Mouse (Mus musculus) stomach, embryonic 15.5 days (tissue): ENCODE results near the gene Actg1. TPM values are rescaled to one million over a fixed set of nuclear protein-coding genes. Genes with fewer than 3 reads are reported as not detected.
"Not testable (repeated sequence)": the region's sequence is repeated elsewhere in the genome, so short reads cannot be mapped to it uniquely, and the experiment has no call there.

ENCODE experiments used
- ATAC-seq: fragments of 200-750 bp; cut with Nextera tagmentation; 2 replicates; pipeline ENCODE4 v1.8.0; 2017; ENCODE audit warnings: low read depth, moderate number of reproducible peaks, moderate TSS enrichment; ENCODE audit not compliant: insufficient read depth, low FRiP score
- H3K27ac ChIP-seq: fragments of 300-500 bp; sonication (generic); 2 replicates; pipeline ENCODE4 v1.5.1; 2015; ENCODE audit warnings: mild to moderate bottlenecking, inconsistent platforms
- H3K27me3 ChIP-seq: fragments of 300-500 bp; sonication (generic); replicated peaks from 2 replicates; pipeline ENCODE4 v1.6.1; 2015; ENCODE audit warnings: inconsistent platforms
- H3K36me3 ChIP-seq: fragments of 300-500 bp; sonication (generic); 2 replicates; pipeline ENCODE4 v1.6.1; 2015; ENCODE audit warnings: inconsistent platforms
- H3K4me1 ChIP-seq: fragments of 300-500 bp; sonication (generic); 2 replicates; pipeline ENCODE4 v1.6.1; 2015; ENCODE audit warnings: inconsistent platforms
- H3K4me2 ChIP-seq: fragments of 300-500 bp; sonication (generic); 2 replicates; pipeline ENCODE4 v1.6.1; 2015; ENCODE audit warnings: mild to moderate bottlenecking, inconsistent platforms
- H3K4me3 ChIP-seq: fragments of 300-500 bp; sonication (generic); replicated peaks from 2 replicates; pipeline ENCODE4 v1.5.1; 2015; ENCODE audit warnings: inconsistent platforms
- H3K9ac ChIP-seq: fragments of 300-500 bp; sonication (generic); 2 replicates; pipeline ENCODE4 v1.6.1; 2015; ENCODE audit warnings: inconsistent platforms
- H3K9me3 ChIP-seq: fragments of 300-500 bp; sonication (generic); 2 replicates; pipeline ENCODE4 v1.6.1; 2016; ENCODE audit warnings: inconsistent platforms
- WGBS: fragments of 180-500 bp; shearing (Covaris S2); methylation state at CpG from one replicate; pipeline ENCODE4 v1.1.7; 2015; 5-methylcytosine and 5-hydroxymethylcytosine counted together
- polyA plus RNA-seq: library from polyadenylated mRNA; unstranded; fragments of >200 nt; fragmentation: Nextera tagmentation; extraction: Ambion mirVana; gene quantifications from 2 replicates; pipeline ENCODE4 v1.2.1, GENCODE M21; 2015

Gene Actg1
- polyA plus RNA-seq, 1 experiment from 2014 or later = 2,501 TPM

- peaks cover 46% of the 10 kb centered on the region for H3K4me1 ChIP-seq
- no peak for ATAC-seq
- H3K9ac ChIP-seq = peak overlapping the region; percentile 80; the same call in 1 of the 2 replicates
- H3K27ac ChIP-seq = peak overlapping the region; percentile 100
- H3K4me2 ChIP-seq = peak overlapping the region; percentile 79
- WGBS = 13% methylated on average over 11 of the region's 11 CpGs
- H3K36me3 ChIP-seq = no peaks in the 10 kb centered on the region
- H3K27me3 ChIP-seq = no peaks in the 10 kb centered on the region
- no peaks in the 10 kb centered on the region for H3K9me3 ChIP-seq
- peak overlapping the region; percentile 99 for H3K4me3 ChIP-seq
Observed at GRCm38 (mm10) chr11:120350711-120351110, 2.4 kb upstream of the Actg1 start.

GRCm38 (mm10) chr11:120349986-120350702, 1.8 kb upstream of the Actg1 start:
- peak overlapping the region; percentile 80 for H3K9ac ChIP-seq
- 1% methylated on average over 63 of the region's 68 CpGs for WGBS
- H3K36me3 ChIP-seq = peaks cover 3% of the 10 kb centered on the region

GRCm38 (mm10) chr11:120349371-120349985, 1.1 kb upstream of the Actg1 start:
- ATAC-seq = no peak
- Histone ChIP-seq H3K27ac (peak overlapping the region; percentile 100), H3K9me3 (no peaks in the 10 kb centered on the region), H3K4me3 (peak overlapping the region; percentile 99), H3K4me1 (peaks cover 40% of the 10 kb centered on the region), H3K27me3 (no peaks in the 10 kb centered on the region), H3K4me2 (peak overlapping the region; percentile 79), H3K9ac (peak overlapping the region; percentile 80), H3K36me3 (peaks cover 6% of the 10 kb centered on the region)
- 6% methylated on average over 16 of the region's 16 CpGs for WGBS

More at GRCm38 (mm10) chr11:120349986-120350702, 1.8 kb upstream of the Actg1 start:
- Histone ChIP-seq H3K4me3 (peak overlapping the region; percentile 99), H3K27me3 (no peaks in the 10 kb centered on the region), H3K4me2 (peak overlapping the region; percentile 79), H3K27ac (peak overlapping the region; percentile 100), H3K9me3 (no peaks in the 10 kb centered on the region), H3K4me1 (peaks cover 45% of the 10 kb centered on the region)
- ATAC-seq = peak; percentile 70

- Histone ChIP-seq H3K36me3 (peaks cover 6% of the 10 kb centered on the region), H3K27me3 (no peaks in the 10 kb centered on the region), H3K4me3 (peak overlapping the region; percentile 99), H3K9me3 (no peaks in the 10 kb centered on the region), H3K4me2 (peak overlapping the region; percentile 79), H3K9ac (peak overlapping the region; percentile 80), H3K4me1 (peaks cover 36% of the 10 kb centered on the region), H3K27ac (peak overlapping the region; percentile 100)
- 8% methylated on average over 43 of the region's 53 CpGs for WGBS
- ATAC-seq = peak; percentile 3; the same call in 1 of the 2 replicates
Observed at GRCm38 (mm10) chr11:120348684-120349370, 485 bp upstream of the Actg1 start.

- H3K4me3 ChIP-seq = peak overlapping the region; percentile 99
- WGBS = 3% methylated on average over 10 of the region's 10 CpGs
- H3K36me3 ChIP-seq = peaks cover 6% of the 10 kb centered on the region
- peaks cover 22% of the 10 kb centered on the region for H3K4me1 ChIP-seq
- ATAC-seq = no peak
- H3K9ac ChIP-seq = peak overlapping the region; percentile 40
- H3K27me3 ChIP-seq = no peaks in the 10 kb centered on the region
- H3K27ac ChIP-seq = peak overlapping the region; percentile 54
- H3K4me2 ChIP-seq = peak overlapping the region; percentile 79
- no peaks in the 10 kb centered on the region for H3K9me3 ChIP-seq
Observed at GRCm38 (mm10) chr11:120347301-120347700, 1.0 kb downstream of the Actg1 start.

GRCm38 (mm10) chr11:120346383-120347034, 1.8 kb downstream of the Actg1 start:
- H3K9me3 ChIP-seq, H3K27me3 ChIP-seq, H3K27ac ChIP-seq, ATAC-seq, H3K36me3 ChIP-seq: not testable (repeated sequence)
- H3K9ac ChIP-seq = peak overlapping the region; percentile 41
- 29% methylated on average over 11 of the region's 13 CpGs for WGBS
- H3K4me2 ChIP-seq = peak overlapping the region; percentile 63
- H3K4me1 ChIP-seq = peaks cover 16% of the 10 kb centered on the region
- H3K4me3 ChIP-seq = peak overlapping the region; percentile 49

- H3K4me3 ChIP-seq = peak overlapping the region; percentile 27
- H3K4me1 ChIP-seq = peaks cover 6% of the 10 kb centered on the region
- ATAC-seq = no peak
- peaks cover 6% of the 10 kb centered on the region for H3K36me3 ChIP-seq
- H3K9me3 ChIP-seq = no peaks in the 10 kb centered on the region
- 0 out of 2 replicates have a peak overlapping the region, but pooled peaks have one; percentile 25 for H3K9ac ChIP-seq
- H3K27me3 ChIP-seq = no peaks in the 10 kb centered on the region
- peak overlapping the region; percentile 46 for H3K4me2 ChIP-seq
- WGBS = 22% methylated on average over 1 of the region's 1 CpGs
- H3K27ac ChIP-seq = peak overlapping the region; percentile 72
Observed at GRCm38 (mm10) chr11:120345067-120345681, 3.2 kb downstream of the Actg1 start.

- ATAC-seq = no peak
- H3K27me3 ChIP-seq = no peaks in the 10 kb centered on the region
- H3K4me2 ChIP-seq = no peak overlapping the region; the same call in 1 of the 2 replicates
- H3K27ac ChIP-seq = peak overlapping the region; percentile 13
- peaks cover 6% of the 10 kb centered on the region for H3K4me1 ChIP-seq
- no peak overlapping the region for H3K9ac ChIP-seq
- H3K9me3 ChIP-seq = no peaks in the 10 kb centered on the region
- H3K36me3 ChIP-seq = peaks cover 6% of the 10 kb centered on the region
- 0 out of 2 replicates have a peak overlapping the region, but pooled peaks have one; percentile 7 for H3K4me3 ChIP-seq
- WGBS = 49% methylated on average over 5 of the region's 5 CpGs
Observed at GRCm38 (mm10) chr11:120344310-120344920, 3.9 kb downstream of the Actg1 start.

GRCm38 (mm10) chr11:120343519-120344309, 4.6 kb downstream of the Actg1 start:
- Histone ChIP-seq H3K4me2 (no peak overlapping the region), H3K36me3 (peaks cover 6% of the 10 kb centered on the region), H3K27ac (peak overlapping the region; percentile 13; the same call in 1 of the 2 replicates), H3K4me1 (peaks cover 6% of the 10 kb centered on the region), H3K9me3 (no peaks in the 10 kb centered on the region), H3K4me3 (no peak overlapping the region), H3K9ac (no peak overlapping the region), H3K27me3 (no peaks in the 10 kb centered on the region)
- no peak for ATAC-seq
- WGBS = 63% methylated on average over 5 of the region's 5 CpGs

- whole genome bisulfite sequencing = 88% methylated on average over 5 of the region's 5 CpGs
- Histone ChIP-seq H3K4me2 (no peak overlapping the region), H3K4me3 (no peak overlapping the region), H3K9me3 (no peaks in the 10 kb centered on the region), H3K36me3 (peaks cover 6% of the 10 kb centered on the region), H3K4me1 (peaks cover 6% of the 10 kb centered on the region), H3K27me3 (no peaks in the 10 kb centered on the region), H3K9ac (no peak overlapping the region), H3K27ac (no peak overlapping the region)
- ATAC-seq = no peak
Observed at GRCm38 (mm10) chr11:120342656-120343160, 5.6 kb downstream of the Actg1 start.
